Mouse (Mus musculus) forebrain, postnatal 0 days (tissue): ENCODE results near the gene Csrp1. TPM values are rescaled to one million over a fixed set of nuclear protein-coding genes. Genes with fewer than 3 reads are reported as not detected.

Experiments
- ATAC-seq: fragments of 200-750 bp; cut with Nextera tagmentation; 2 replicates; pipeline ENCODE4 v1.8.0; 2017; ENCODE audit warnings: mild to moderate bottlenecking, moderate library complexity
- DNase-seq: peaks from one replicate; pipeline ENCODE4 v3.0.0-alpha.2; 2015
- H3K27ac ChIP-seq: fragments of 300-500 bp; sonication (generic); 2 replicates; pipeline ENCODE4 v1.5.1; 2014; ENCODE audit warnings: low read depth, mild to moderate bottlenecking, antibody characterized with exemption, low read length, moderate library complexity, mixed read lengths
- H3K27me3 ChIP-seq: fragments of 300-500 bp; sonication (generic); 2 replicates; pipeline ENCODE4 v1.6.1; 2014; ENCODE audit warnings: mild to moderate bottlenecking, low read length, mixed read lengths; ENCODE audit not compliant: insufficient read depth
- H3K36me3 ChIP-seq: fragments of 300-500 bp; sonication (generic); 2 replicates; pipeline ENCODE4 v1.6.1; 2014; ENCODE audit warnings: mild to moderate bottlenecking, moderate library complexity; ENCODE audit not compliant: insufficient read depth
- H3K4me1 ChIP-seq: fragments of 300-500 bp; sonication (generic); 2 replicates; pipeline ENCODE4 v1.6.1; 2014; ENCODE audit warnings: antibody characterized with exemption; ENCODE audit not compliant: insufficient read depth
- H3K4me2 ChIP-seq: fragments of 300-500 bp; sonication (generic); 2 replicates; pipeline ENCODE4 v1.6.1; 2014; ENCODE audit warnings: low read depth, mild to moderate bottlenecking, moderate library complexity
- H3K4me3 ChIP-seq: fragments of 300-500 bp; sonication (generic); 2 replicates; pipeline ENCODE4 v1.5.1; 2014; ENCODE audit warnings: low read depth, low read length, mixed read lengths
- H3K9ac ChIP-seq: fragments of 300-500 bp; sonication (generic); 2 replicates; pipeline ENCODE4 v1.6.1; 2014; ENCODE audit warnings: mild to moderate bottlenecking
- H3K9me3 ChIP-seq: fragments of 300-500 bp; sonication (generic); 2 replicates; pipeline ENCODE4 v1.6.1; 2016; ENCODE audit warnings: low read length
- CTCF ChIP-seq: sonication (generic); IDR thresholded peaks from 2 replicates; pipeline ENCODE4 v1.5.1; 2016; ENCODE audit warnings: antibody characterized with exemption, control low read depth, low read depth
- WGBS: fragments of 180-500 bp; shearing (Covaris S2); extraction: QIAGEN DNeasy Blood & Tissue Kit; methylation state at CpG from one replicate; pipeline ENCODE4 v1.1.7; 2014; 5-methylcytosine and 5-hydroxymethylcytosine counted together
- polyA plus RNA-seq: library from polyadenylated mRNA; unstranded; fragments of >200 nt; fragmentation: Nextera tagmentation; extraction: Ambion mirVana; gene quantifications from 2 replicates; pipeline ENCODE4 v1.2.1, GENCODE M21; 2015
- total RNA-seq: library from RNA; depleted of rRNA; stranded (reverse); fragments of >200 nt; gene quantifications from 2 replicates; pipeline ENCODE4 v1.2.3, GENCODE M21; 2014

Csrp1 gene
- total and polyA plus RNA-seq, 2 experiments from 2014 or later: 21.0 to 55.7 TPM

GRCm38 (mm10) chr1:135704317-135704821 lies 15.5 kb upstream of the Csrp1 start:
- no peak overlapping the region for H3K9ac ChIP-seq
- no peak overlapping the region for H3K4me2 ChIP-seq
- WGBS: 63% methylated on average over 3 of the region's 3 CpGs
- no peak overlapping the region for H3K4me3 ChIP-seq
- H3K27ac ChIP-seq: no peak overlapping the region
- no peaks in the 10 kb centered on the region for H3K36me3 ChIP-seq
- H3K27me3 ChIP-seq: no peaks in the 10 kb centered on the region
- 0 out of 2 replicates have a peak, but pooled peaks have one; percentile 11 for TF ChIP-seq CTCF
- no peaks in the 10 kb centered on the region for H3K9me3 ChIP-seq
- H3K4me1 ChIP-seq: no peaks in the 10 kb centered on the region
- ATAC-seq: no peak
- DNase-seq: no peak

GRCm38 (mm10) chr1:135708369-135708768 lies 11.5 kb upstream of the Csrp1 start:
- no peaks in the 10 kb centered on the region for H3K27me3 ChIP-seq
- ATAC-seq (no peak), DNase-seq (no peak)
- H3K27ac ChIP-seq: no peak overlapping the region
- no peaks in the 10 kb centered on the region for H3K4me1 ChIP-seq
- no peak for TF ChIP-seq CTCF
- 51% methylated on average over 4 of the region's 4 CpGs for WGBS
- no peak overlapping the region for H3K9ac ChIP-seq
- H3K36me3 ChIP-seq: no peaks in the 10 kb centered on the region
- no peaks in the 10 kb centered on the region for H3K9me3 ChIP-seq
- H3K4me2 ChIP-seq: no peak overlapping the region
- H3K4me3 ChIP-seq: no peak overlapping the region

GRCm38 (mm10) chr1:135711126-135711525 lies 8.7 kb upstream of the Csrp1 start:
- Histone ChIP-seq H3K9ac (no peak overlapping the region), H3K4me3 (no peak overlapping the region), H3K9me3 (no peaks in the 10 kb centered on the region), H3K4me2 (no peak overlapping the region), H3K27ac (no peak overlapping the region), H3K27me3 (no peaks in the 10 kb centered on the region), H3K36me3 (no peaks in the 10 kb centered on the region), H3K4me1 (no peaks in the 10 kb centered on the region)
- DNase-seq (no peak), ATAC-seq (no peak)
- WGBS: 62% methylated on average over 7 of the region's 7 CpGs
- TF ChIP-seq CTCF: no peak

GRCm38 (mm10) chr1:135714028-135714815 lies 5.6 kb upstream of the Csrp1 start:
- no peaks in the 10 kb centered on the region for H3K4me1 ChIP-seq
- no peak overlapping the region for H3K4me3 ChIP-seq
- no peaks in the 10 kb centered on the region for H3K36me3 ChIP-seq
- H3K27me3 ChIP-seq: no peaks in the 10 kb centered on the region
- H3K4me2 ChIP-seq: no peak overlapping the region
- no peak overlapping the region for H3K27ac ChIP-seq
- no peak overlapping the region for H3K9ac ChIP-seq
- DNase-seq (no peak), ATAC-seq (no peak)
- no peaks in the 10 kb centered on the region for H3K9me3 ChIP-seq
- no peak for TF ChIP-seq CTCF
- WGBS: 89% methylated on average over 9 of the region's 9 CpGs

- Histone ChIP-seq H3K27me3 (no peaks in the 10 kb centered on the region), H3K4me1 (no peaks in the 10 kb centered on the region), H3K9ac (no peak overlapping the region), H3K4me2 (no peak overlapping the region), H3K36me3 (no peaks in the 10 kb centered on the region), H3K4me3 (no peak overlapping the region), H3K27ac (no peak overlapping the region), H3K9me3 (no peaks in the 10 kb centered on the region)
- no peak for DNase-seq
- TF ChIP-seq CTCF: no peak
- ATAC-seq: no peak
- 63% methylated on average over 3 of the region's 3 CpGs for WGBS
Measured at GRCm38 (mm10) chr1:135714901-135715609, 4.8 kb upstream of the Csrp1 start.

- H3K27me3 ChIP-seq: no peaks in the 10 kb centered on the region
- peak; percentile 80 for TF ChIP-seq CTCF
- no peak overlapping the region for H3K4me2 ChIP-seq
- H3K9ac ChIP-seq: no peak overlapping the region
- 17% methylated on average over 9 of the region's 9 CpGs for WGBS
- H3K9me3 ChIP-seq: no peaks in the 10 kb centered on the region
- no peaks in the 10 kb centered on the region for H3K36me3 ChIP-seq
- H3K27ac ChIP-seq: no peak overlapping the region
- ATAC-seq (peak; percentile 73; the same call in 1 of the 2 replicates), DNase-seq (peak; percentile 81)
- H3K4me1 ChIP-seq: no peaks in the 10 kb centered on the region
- H3K4me3 ChIP-seq: no peak overlapping the region
Measured at GRCm38 (mm10) chr1:135719486-135719885, 375 bp upstream of the Csrp1 start.

- WGBS: 79% methylated on average over 1 of the region's 1 CpGs
Measured at GRCm38 (mm10) chr1:135723016-135723415, 3.2 kb downstream of the Csrp1 start.

More at GRCm38 (mm10) chr1:135723016-135723415, 3.2 kb downstream of the Csrp1 start:
- H3K4me2 ChIP-seq: no peak overlapping the region
- ATAC-seq (no peak), DNase-seq (no peak)
- H3K9me3 ChIP-seq: no peaks in the 10 kb centered on the region
- no peak overlapping the region for H3K27ac ChIP-seq
- H3K4me3 ChIP-seq: no peak overlapping the region
- no peak for TF ChIP-seq CTCF
- no peaks in the 10 kb centered on the region for H3K36me3 ChIP-seq
- H3K9ac ChIP-seq: no peak overlapping the region
- H3K27me3 ChIP-seq: no peaks in the 10 kb centered on the region
- H3K4me1 ChIP-seq: no peaks in the 10 kb centered on the region
